Mouse (Mus musculus) brain, embryonic 14.5 days (tissue): ENCODE results near the gene Net1. TPM values are rescaled to one million over a fixed set of nuclear protein-coding genes. Genes with fewer than 3 reads are reported as not detected.
A peak's percentile ranks its signal among the peaks of the same experiment; 100 is the strongest.
"Not testable (repeated sequence)": the region's sequence is repeated elsewhere in the genome, so short reads cannot be mapped to it uniquely, and the experiment has no call there.

Experiments
- DNase-seq: peaks from one replicate; pipeline ENCODE4 v3.0.0-alpha.2; 2011; ENCODE audit warnings: low read depth
- CTCF ChIP-seq: fragments of 200-500 bp; IDR thresholded peaks from 2 replicates; pipeline ENCODE4 v1.5.1; 2012; ENCODE audit warnings: inconsistent platforms, mild to moderate bottlenecking, moderate library complexity, borderline replicate concordance; ENCODE audit not compliant: insufficient read depth, insufficient read length; ENCODE audit errors: extremely low read depth
- POLR2A ChIP-seq: fragments of 200-500 bp; IDR thresholded peaks from 2 replicates; pipeline ENCODE4 v1.6.1; 2012; ENCODE audit warnings: mild to moderate bottlenecking, inconsistent platforms, borderline replicate concordance; ENCODE audit not compliant: poor library complexity, insufficient read depth, insufficient read length, severe bottlenecking; ENCODE audit errors: extremely low read depth
- polyA plus RNA-seq: library from polyadenylated mRNA; depleted of rRNA; stranded (reverse); fragments of >200 nt; gene quantifications from 2 replicates; pipeline ENCODE4 v1.2.3, GENCODE M21; 2012

Gene Net1
- polyA plus RNA-seq, 1 experiment = 9.4 TPM

GRCm38 (mm10) chr13:3907151-3907696 lies 10.8 kb downstream of the Net1 start:
- no peak for DNase-seq
- TF ChIP-seq CTCF (no peak), POLR2A (no peak)

GRCm38 (mm10) chr13:3899301-3899700 lies 18.7 kb downstream of the Net1 start:
- TF ChIP-seq CTCF = no peak
- DNase-seq = no peak

GRCm38 (mm10) chr13:3898202-3898601 lies 19.8 kb downstream of the Net1 start:
- not testable (repeated sequence) for DNase-seq

DNA sequence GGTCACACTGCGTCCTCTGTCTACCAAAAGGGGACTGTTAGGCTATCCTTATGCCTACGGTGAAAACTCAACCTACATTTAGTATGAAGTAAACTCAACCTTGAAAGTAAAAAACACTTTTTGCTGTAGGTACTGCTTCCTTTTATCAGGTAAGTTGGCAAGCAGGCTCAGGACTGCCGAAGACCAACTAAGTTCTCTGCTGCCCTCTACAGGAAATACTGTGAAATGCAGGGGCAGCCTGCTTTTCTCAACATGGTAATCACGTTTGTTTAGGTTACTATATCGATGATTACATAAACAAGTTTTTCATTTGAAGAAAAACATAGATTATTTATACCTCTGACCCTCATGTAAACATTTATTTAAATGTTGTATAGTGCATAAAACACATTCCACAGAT lies 21.1 kb downstream of the Net1 start:
- DNase-seq = peak; percentile 85
- TF ChIP-seq POLR2A = no peak
- TF ChIP-seq CTCF = peak; percentile 80; the same call in 1 of the 2 replicates

DNA sequence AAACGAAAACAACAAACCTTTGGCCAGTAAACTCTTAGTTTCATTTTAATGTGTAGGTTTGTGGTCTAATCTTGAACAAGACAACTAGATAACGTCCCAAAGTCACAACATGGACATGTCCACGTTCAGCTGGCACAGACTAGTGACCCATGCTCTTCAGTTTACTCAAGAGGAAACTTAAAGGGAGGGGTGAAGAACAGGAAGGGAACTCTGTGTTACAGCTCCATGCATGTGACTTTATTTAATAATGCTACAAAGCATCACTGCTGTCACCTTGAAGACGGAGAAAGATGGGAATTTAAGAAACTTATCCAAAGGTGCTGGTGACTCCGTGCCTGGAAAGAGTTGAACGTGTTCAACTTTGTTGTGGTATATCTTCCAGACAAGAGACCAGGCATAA lies 22.0 kb downstream of the Net1 start:
- no peak for DNase-seq
- TF ChIP-seq POLR2A = no peak
- TF ChIP-seq CTCF = no peak

- TF ChIP-seq POLR2A (no peak), CTCF (no peak)
- no peak for DNase-seq
These were observed 22.5 kb downstream of the Net1 start for GRCm38 (mm10) chr13:3895397-3895980.

- DNase-seq = no peak
- no peak for TF ChIP-seq POLR2A
- no peak for TF ChIP-seq CTCF
These were observed 23.5 kb downstream of the Net1 start for GRCm38 (mm10) chr13:3894549-3894948.

DNA sequence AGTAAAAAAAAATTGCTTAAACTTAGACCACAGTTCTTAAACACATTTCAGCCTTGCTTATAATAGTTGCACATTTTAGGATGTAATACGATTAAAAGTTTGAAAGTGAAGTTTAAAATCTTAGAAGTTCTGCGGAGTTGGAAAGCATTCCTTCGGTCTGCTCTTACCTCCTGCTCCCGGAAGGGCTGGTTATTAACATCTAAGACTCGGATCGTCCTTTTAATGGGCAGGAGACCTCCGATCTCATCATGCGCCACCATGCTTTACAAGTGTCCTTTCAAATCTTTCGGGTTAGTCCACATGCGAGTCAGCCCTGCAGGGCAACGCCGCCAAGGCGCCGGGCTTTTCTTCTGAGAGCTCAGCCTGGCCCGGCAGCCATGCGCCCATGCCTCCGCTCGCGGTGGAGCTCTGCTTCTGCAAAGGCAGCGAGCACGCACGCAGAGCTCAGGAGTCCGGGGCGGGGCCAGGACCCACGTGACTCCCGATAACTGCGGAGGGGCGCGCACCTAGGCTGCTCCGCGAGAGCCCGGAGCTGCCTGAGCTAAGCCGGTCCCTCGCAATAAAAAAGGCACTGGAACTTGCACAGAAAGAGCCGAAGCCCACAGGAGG lies 24.8 kb downstream of the Net1 start:
- TF ChIP-seq CTCF = no peak
- peak; percentile 49; the same call in 1 of the 2 replicates for TF ChIP-seq POLR2A
- peak; percentile 94 for DNase-seq

GRCm38 (mm10) chr13:3892601-3893000 lies 25.4 kb downstream of the Net1 start:
- DNase-seq = peak; percentile 20
- TF ChIP-seq CTCF (no peak), POLR2A (no peak)

DNA sequence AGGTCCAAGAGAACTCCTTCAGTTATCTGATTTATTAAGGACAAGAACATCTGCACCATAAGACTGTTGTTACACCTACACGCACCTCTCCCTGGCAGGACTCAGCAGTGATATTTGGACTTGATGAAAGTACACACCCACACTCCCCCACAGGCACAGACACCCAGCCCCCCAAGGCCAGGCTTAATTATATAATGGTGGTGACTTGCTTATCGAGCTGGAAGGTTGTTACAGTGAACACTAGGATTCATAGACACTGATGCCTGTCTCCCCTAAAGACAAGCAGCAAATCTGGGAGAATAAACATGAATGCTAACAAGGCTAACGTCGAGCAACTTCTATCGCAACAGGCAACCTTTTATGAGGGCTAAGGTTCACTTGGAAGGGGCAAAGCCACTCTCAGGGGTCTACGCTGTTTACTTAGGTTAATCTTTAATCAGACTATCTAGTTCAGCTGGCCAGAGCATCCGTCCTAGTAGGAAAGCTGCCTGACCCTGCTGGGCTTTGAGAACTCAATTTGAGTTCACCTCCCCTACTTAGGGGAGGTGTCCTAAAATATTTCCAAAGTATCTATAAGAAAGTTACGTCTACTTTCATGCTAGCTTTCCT lies 26.4 kb downstream of the Net1 start:
- no peak for TF ChIP-seq CTCF
- no peak for TF ChIP-seq POLR2A
- no peak for DNase-seq

- no peak for DNase-seq
- no peak for TF ChIP-seq CTCF
- TF ChIP-seq POLR2A = no peak
These were observed 28.0 kb downstream of the Net1 start for GRCm38 (mm10) chr13:3890061-3890460.

GRCm38 (mm10) chr13:3889111-3889510 lies 28.9 kb downstream of the Net1 start:
- no peak for TF ChIP-seq CTCF
- no peak for TF ChIP-seq POLR2A
- DNase-seq = no peak

GRCm38 (mm10) chr13:3886663-3887062 lies 31.4 kb downstream of the Net1 start:
- no peak for DNase-seq
- TF ChIP-seq CTCF (no peak), POLR2A (no peak)
